Mouse (Mus musculus) small intestine, adult 2 months (tissue): Measurements from ENCODE around the gene Cmip.

Source experiments
- CTCF ChIP-seq: fragments of 200-500 bp; IDR thresholded peaks from 2 replicates; pipeline ENCODE4 v1.5.1; 2012; ENCODE audit warnings: low read depth, mild to moderate bottlenecking, control low read depth, inconsistent platforms, low read length, moderate library complexity, mixed read lengths; ENCODE audit not compliant: insufficient replicate concordance, insufficient read length; ENCODE audit errors: extremely low read depth
- POLR2A ChIP-seq: fragments of 200-500 bp; IDR thresholded peaks from 2 replicates; pipeline ENCODE4 v1.6.1; 2012; ENCODE audit warnings: low read depth, mild to moderate bottlenecking, control low read depth, inconsistent platforms, low read length, moderate library complexity

GRCm38 (mm10) chr8:117440759-117441158, 183.9 kb downstream of the Cmip start:
- TF ChIP-seq CTCF = no peak
- TF ChIP-seq POLR2A = no peak
